Mouse (Mus musculus) megakaryocyte progenitor cell, adult 5-6 weeks (primary cell): ENCODE measurements around the gene Zfpm1. TPM values are rescaled to one million over a fixed set of nuclear protein-coding genes. Genes with fewer than 3 reads are reported as not detected.

Experiments used
- ATAC-seq: replicated peaks from 2 replicates; pipeline ENCODE4 v1.8.0; 2016; ENCODE audit warnings: mild to moderate bottlenecking, moderate TSS enrichment, inconsistent platforms; ENCODE audit not compliant: poor library complexity
- total RNA-seq, 2 experiments: library from RNA; stranded (forward) in 1 of 2; stranded (reverse) in 1 of 2; fragments of 157-497, 149-512 nt in 1 of 2; fragments of 200-1000 nt in 1 of 2; gene quantifications; 2 replicates each; pipeline versions ENCODE4 v1.2.3 to v1.2.4; 2015 to 2017

Gene Zfpm1
- total RNA-seq, 2 experiments from 2014 or later = 20.3 to 21.6 TPM

DNA sequence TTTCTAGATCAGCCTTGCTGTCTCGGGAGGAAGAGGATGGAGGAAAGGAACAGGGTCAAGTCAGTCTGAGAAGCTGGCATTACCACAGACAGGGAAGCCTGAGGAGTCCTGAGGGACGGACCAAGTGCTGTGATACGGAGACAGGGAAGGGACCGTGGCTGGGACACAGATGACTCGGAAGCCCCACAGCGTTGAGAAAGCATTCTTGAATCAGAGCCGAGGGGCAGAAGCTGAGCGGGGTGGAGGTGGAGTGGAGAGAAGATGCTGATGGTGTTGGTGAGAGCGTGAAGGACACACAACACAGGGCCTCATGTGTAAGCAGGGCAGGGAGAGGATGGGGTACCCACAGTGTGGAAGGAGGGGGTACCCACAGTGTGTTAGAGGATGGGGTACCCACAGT is 13.4 kb downstream of the Zfpm1 start:
- ATAC-seq = no peak

DNA sequence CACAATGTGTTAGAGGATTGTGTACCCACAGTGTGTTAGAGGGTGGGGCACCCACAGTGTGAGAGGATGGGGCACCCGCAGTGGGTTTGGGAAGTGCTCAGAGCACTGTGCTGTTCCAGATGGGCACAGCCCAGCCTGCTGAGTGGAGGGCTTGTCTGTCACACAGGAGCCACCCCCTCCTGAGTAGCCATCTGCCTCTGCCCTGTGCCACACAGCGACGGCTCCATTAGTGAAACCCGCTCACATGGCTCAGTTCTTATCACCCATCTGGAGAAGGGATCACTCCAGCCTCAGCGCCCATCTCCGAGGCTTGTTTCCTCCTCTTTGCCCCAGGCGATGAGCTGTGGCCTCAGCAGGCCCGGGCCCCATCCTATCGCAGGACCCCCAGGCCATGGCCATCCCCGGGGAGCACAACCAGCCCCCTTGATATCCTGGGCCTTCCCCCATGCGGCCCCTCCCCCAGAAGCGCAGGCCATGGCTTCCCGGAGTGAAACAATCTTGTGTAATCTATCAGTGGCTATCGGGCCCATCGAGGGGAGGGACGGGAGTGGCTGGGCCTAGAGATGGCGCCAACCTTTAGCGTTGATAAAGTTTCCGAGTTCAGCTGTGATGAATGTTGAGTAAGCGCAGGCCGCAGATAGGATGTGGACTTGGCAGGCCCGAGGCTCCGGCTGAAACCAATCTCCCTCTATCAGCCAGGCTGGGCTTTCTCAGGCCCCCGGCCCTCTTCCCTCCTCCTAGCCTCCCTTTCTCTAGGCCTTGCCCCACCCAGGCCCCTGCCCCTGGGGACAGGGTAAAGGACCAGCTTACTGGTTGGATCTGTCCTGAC is 14.4 kb downstream of the Zfpm1 start:
- ATAC-seq = peak; percentile 40

DNA sequence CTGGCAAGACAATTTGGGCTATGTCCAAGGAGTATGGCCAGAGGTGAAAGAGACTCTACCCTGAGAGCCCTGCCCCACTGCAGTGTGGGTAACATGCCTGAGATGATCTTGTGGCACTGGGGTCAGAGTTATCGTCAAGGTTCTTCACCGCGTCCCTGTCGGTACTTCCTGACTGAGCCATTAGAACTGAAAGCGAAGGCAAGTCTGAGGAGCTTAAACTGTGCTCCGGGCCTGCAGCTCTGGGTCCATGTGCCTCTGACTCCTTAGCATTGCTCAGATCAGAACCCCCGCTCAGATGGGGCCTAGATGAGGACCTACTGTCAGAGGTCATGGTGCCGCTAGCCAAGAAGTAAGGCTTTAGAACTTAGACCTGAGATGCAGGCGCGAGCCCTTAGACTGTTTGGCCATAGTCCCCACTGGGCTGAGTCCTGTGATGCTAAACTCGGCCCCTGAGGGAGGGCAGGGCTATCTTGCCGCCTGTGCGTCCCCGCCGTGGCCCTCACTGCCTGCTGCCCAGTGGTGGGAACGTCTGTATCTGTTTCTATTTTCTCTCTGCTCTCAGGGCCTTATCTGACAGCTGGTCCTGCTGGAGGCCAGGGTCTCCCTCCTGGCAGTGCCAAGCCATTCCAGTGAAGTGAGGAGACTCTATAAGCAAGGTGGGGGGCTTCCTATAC is 17.8 kb downstream of the Zfpm1 start:
- no peak for ATAC-seq

DNA sequence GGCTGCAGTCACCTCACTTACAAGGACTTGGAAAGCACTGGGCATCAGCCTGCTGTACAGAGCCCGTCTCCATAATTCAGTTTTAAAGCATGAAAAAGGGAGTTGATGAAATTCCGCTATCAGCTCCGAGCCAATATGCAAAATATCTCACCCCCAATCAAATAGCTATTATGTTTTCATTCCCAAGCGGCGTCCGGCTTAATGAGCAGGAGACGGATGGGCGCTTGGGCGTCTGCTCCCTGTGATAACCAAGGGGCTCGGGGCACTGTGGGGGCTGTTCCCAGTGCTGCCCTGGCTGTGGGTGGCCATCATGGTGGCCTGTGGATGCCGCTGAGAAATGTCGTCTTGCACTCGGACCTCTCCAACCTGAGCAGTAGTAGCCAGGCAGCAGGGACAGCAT is 19.1 kb downstream of the Zfpm1 start:
- ATAC-seq = no peak

DNA sequence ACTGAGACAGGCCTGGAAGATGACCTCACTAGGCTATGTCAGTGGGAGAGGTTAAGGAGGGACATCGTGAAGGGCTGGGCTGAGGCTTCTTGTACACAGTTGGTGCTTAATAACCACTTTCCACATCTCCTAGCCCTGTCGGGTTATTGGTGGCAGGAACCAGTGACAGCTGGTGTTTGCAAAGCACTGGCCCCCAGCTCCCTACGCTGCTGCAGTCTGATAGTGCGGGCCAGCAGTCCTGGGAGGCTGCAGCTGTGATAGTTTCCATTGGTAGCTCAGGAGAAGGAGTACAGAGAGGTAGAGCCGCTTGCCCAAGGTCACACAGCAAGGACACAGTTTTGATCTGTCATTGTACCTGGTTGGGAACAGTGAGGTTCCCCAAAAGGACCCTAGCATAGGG is 19.9 kb downstream of the Zfpm1 start:
- ATAC-seq = peak; percentile 30

DNA sequence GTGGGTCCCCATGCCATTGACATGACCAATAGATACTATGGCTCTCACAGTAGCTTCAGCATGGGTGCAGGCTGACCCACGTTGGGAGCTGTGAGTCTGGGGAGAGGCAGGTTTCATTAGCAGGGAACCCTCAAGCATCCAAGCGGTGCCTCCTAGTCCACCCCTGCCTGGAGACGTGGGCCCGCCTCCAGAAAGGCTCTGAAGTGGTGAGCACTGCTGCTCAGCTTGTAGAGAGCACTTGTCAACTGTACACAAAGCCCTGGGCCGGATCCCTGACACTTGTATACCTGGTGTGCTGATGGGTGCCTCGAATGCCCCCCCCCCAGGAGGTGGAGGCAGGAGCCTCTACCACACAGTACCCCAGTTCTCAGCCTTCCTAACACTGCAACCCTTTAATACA is 21.5 kb downstream of the Zfpm1 start:
- ATAC-seq = no peak

DNA sequence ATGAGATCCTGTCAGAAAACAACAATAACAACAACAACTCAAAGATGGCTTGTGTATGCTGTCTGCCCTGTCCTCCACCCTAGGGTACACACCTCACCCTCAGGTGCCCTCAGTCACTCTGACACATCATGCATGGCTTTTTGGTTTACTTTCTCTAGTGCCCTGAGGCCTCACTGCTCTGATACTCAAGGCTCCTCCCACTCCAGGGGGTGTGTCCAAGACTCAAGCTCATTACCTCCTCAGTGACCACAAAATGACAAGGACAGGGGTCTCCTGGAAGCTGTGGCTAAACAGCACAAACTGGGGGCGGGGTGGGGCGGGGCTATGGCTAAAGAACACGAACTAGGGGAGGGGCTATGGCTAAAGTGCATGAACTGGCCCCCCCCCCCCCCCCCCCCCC is 22.1 kb downstream of the Zfpm1 start:
- ATAC-seq = peak; percentile 38

DNA sequence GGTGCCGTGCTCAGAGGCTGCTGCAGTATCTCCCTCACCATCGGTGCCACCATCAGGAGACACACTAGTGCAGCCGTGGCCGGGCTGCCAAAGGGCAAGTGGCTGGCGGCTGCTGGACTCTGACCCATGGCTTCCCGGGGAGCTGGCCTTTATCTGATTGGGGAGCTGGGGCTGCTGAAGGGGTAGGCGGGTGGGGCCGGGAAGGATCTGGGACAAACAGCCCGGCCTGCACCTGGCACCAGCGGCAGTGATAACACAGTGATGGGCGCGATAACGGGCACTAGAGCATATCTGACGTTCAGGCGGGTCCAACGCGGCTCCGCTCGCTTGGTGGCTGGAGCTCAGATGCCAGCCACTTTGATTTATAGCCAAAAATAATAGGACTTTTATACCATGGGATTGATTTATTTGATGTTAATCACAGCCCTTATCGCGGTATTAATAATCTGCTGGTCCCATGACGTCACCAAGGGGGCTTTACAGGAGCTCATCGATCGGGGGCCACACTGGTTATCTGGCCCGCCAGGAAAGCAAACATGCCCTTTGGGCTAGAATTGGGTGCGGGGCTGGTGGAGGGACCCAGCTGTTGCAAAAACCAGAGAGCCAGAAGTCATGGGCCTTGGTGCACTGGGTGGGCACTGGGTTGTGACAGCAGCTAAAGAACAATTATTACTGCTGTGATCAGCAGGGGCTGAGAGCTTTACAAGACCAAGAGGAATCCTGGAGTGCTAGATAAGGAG is 24.9 kb downstream of the Zfpm1 start:
- ATAC-seq = no peak

DNA sequence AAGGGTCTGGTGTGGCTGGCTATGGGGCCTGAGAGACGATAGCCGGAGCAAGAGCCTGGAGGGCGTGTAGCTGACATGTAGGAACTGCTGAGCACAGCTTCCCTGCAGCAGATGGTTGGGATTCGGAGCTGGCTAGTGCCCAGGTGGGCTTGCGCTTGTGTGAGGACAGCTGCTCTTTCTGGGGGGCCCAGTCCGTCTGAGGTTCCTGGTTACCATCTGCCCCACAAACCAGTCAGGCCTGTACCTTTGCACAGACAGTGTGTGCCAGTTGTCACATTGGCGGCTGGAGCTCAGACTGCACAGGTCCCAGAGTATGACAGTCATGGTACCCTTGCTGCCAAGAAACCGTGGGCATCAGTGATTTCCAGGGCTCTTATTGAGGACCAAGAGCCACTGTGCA is 25.9 kb downstream of the Zfpm1 start:
- no peak for ATAC-seq

DNA sequence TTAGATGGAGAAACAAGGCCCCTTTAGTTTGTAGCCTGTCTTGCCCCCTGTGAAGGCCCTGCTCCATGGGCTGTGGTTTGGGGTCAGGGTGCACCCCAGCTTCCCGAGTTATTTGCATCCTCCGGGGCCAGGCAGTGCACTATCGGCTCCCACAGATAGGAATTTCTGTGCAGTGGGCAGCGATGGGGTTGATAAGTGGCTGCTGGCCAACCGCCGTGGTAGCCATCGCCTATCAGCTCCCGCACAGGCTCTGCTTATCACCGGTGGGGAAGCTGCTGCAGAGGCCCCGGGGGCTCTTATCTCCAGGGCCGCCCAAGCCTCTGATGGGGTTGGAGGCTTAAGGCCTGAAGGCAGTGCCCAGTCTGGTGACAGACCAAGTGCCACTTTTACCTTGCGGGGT is 27.3 kb downstream of the Zfpm1 start:
- peak; percentile 58 for ATAC-seq

DNA sequence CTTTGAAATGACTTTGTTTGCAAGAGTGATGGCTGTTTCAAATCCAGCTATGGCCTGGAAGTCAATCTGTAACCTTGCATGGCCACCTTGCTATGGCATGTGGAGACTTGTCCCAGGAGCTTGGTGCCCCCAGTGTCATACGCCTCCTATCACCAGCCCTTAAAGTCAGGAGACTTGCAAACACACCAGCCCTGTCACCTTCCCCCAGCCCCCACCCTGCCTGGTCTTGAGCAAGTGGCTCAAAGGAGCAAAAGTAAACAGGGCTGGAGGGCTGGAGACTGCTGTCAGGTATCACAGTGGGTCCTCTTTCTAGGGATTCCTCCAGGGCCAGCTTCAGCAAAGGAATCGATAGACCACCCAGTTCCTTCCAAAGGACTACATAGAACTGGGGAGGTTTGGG is 29.2 kb downstream of the Zfpm1 start:
- ATAC-seq = no peak

DNA sequence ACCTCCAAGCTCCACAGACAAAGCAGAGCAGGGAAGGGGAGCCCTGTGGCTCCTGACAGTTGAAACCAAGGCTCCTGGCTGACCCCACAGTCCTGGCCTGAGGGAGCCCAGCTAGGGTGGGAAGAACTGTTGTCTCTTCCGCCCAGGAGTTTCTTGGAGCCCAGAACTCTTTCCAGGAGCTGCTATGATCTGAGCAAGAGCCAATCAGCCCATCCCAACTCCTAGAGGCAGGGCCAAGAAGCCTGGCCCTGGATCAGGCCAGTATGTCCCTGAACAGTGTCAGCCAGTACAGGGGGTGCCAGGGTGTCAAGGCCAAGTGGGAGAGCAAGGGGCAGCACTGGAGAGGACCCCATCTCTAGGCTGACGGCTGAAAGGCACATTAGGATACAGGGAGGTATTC is 30.6 kb downstream of the Zfpm1 start:
- ATAC-seq = no peak

DNA sequence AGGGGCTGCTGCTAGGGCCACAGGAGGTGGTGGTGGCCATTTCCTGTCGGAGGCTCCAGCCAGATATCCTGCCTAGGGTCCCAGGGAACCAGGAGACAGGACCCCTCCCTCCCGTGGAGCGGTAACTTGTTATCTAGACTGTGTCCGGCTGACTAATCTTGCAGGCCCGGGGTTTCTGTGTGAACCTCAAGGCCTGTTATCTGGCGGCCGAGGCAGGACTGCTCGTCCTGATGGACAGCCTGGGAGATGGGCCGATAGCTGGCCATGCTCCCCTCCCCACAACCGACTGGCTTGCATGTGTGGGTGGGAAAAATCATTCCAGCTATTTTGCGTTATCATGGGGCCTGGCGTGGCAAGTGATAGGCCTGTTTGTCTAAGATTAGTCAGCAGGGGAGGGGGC is 31.4 kb downstream of the Zfpm1 start:
- ATAC-seq = no peak

DNA sequence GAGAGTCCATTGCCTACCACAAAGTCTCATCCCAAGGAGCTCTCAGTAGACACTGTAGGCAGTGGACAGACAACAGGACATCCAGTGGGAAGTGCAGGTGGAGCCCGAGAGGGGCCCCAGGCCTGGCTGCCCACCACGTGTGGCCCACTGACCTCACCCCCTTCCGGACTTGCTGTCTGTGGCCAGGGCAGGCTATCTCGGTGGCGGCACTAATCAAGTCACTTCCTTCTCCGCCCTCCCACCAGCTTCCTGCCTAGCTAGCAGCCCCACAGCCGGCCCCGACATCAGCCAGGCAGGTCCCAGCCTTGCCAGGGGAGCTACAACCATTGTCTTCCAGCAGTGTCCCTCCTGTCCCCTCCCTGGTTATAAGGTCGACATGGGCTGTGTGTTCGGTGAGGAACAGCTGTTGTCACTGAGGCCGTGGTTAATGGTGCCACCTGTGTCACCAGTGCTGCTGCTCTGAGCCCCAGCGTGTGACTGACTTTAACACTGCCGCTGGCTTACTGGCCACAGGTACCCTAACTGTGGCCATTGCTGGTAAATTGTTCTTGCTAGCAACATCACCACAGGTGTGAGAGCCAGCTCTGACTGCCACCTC is 33.1 kb downstream of the Zfpm1 start:
- peak; percentile 40 for ATAC-seq

DNA sequence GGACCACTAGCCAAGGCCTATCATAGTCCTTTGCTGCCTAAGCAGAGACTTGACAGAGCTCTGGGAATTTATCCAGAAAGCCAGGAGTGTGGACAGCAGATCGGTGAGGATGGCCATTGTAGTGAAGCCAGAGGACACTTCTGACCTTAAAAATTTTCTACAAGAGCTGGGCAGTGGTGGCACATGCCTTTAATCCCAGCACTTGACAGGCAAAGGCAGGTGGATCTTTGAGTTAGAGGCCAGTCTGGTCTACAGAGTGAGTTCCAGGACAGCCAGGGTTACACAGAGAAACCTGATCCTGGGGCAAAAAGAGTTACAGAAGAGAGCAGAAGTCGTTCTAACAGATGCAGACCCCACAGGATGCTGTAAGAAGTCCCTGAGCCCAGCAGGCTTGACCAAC is 34.5 kb downstream of the Zfpm1 start:
- no peak for ATAC-seq

DNA sequence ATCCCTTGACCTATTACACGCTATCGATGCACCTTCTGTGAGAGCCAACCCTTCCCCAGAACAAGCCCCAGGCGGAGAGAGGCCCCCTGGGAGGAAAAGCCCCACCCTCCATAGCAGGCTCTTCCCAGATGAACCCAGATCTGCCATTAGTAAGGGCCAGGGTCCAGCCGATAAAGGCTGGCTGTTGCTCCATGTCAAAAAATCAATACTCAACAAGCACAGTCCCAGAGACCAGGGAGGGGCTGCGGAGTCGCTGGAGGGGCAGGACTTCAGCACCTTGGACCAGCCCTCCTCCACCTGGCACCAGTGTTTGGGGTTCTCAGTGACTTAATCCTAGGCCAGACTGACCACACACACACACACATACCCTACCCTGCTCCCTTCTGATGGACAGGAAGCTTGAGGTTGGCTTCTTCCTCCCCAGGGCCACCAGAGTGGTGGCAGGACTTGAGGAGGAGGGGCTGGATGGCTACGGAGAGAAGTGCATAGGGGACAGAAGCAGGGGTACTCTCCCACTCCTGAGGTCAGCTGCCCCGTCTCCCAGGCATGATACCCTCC is 36.1 kb downstream of the Zfpm1 start:
- ATAC-seq = no peak

DNA sequence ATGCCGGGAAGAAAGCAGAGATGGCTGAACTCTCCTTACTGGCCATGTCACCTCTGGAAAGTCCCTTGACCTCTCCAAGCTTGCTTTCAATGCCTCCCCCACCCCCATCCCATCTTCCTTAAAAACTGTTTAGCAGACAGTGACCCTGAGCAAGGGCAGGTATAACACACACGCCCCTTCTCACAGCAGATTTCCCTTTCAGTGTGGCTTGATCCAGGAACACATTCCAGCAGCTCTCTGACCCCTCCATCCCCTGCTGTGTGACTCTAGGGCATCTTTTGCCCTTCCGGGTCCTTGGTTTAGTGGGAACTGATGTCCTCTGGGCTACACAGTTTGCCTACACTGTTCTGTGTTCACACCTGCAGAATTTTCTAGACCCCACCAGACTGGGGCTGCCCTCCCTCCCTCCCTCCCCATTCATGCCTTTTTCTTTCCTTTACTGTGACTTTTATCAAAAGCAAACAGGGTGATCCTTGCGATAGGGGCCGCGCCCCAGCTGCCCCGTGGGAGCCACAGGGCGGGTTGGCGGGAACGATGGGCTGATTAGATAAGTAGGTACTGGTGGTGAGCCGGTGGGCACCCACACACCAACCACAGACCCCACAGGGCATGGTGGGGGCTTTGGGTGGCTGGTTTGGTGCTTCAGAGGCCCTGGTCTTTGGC is 37.2 kb downstream of the Zfpm1 start:
- no peak for ATAC-seq

DNA sequence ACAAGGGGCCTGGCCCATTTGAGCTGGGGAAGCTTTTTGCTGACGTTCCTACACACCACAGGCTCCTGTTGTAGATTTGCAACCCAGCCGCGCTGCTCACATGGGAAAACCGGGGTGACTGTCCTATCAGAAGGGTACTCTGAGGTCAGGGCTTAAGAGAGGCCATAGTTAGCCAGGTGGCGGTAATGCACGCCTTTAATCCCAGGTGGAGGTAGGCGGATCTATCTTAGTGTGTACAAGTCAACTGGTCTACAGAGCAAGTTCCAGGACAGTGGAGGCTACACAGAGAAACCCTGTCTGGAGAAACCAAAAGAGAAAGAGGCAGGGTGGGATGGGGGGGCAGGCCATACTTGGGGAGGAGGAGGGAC is 37.8 kb downstream of the Zfpm1 start:
- ATAC-seq = no peak

DNA sequence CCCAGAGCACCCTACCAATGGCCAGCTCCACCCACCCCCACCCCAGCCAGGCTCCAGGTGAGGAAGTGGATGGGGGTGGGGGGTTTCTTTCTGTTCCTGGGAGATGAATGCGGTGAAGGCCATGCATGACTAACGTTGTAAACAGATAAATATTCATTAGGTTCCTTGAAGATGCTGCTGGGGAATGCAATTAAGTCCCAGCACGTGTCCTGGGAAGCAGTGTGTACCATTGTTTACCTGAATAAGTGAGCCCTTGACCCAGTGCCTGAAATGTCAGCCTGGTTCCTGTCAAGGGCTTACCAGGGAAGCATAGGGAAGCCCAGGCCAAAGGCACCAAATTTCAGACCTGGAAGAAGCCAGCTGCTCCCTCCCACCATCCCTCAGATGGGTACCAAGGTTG is 38.6 kb downstream of the Zfpm1 start:
- no peak for ATAC-seq

DNA sequence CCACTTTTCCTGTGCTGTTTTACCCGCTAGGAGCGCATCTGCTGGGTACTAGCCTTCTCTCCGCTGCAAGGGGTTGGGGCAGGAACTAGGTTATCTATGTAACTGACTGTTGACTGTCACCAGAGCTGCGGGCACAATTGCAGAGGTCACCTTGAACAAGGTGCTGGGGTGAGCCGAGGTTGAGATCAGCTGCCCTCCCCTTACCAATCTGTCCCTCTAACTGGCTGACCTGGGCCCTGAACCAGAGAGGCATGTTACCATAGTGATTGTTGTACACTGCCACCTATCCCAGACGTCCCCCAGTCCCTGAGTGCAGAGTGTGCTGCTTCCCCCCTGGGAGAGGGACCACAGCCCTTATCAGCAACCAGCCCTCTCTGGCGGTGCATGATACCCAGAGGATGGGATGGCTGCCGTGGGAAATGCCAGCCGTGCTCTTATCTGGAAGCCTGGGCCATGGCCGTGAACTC is 39.5 kb downstream of the Zfpm1 start:
- ATAC-seq = peak; percentile 63

DNA sequence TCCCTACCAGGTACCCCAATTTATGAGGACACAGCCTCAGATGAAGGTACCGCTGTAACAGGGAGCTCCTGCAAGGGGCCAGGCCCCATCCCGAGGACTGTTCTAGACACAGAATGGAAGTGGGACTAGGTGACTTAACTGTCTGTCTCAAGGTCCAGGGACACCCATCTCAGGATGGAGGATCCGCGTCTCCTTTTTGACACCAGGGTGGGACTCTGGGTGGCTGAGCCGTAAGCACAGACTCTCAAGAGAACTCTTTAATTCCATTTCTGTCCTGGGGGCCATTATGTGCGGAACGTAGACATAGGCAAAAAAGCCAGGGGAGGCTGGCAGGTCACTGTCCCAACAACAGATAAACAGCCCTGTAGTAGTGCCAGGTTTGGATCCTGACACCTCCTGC is 40.2 kb downstream of the Zfpm1 start:
- no peak for ATAC-seq
